Mouse (Mus musculus) E14TG2a.4 (cell line): ENCODE data around the gene Krtap13.

Experiments used
- CTCF ChIP-seq: conservative IDR thresholded peaks from 2 replicates; pipeline ENCODE4 v1.5.1; 2014; ENCODE audit warnings: low read length
- NANOG ChIP-seq: IDR thresholded peaks from 2 replicates; pipeline ENCODE4 v1.6.1; 2014; ENCODE audit warnings: borderline replicate concordance, low read length, mixed read lengths
- POU5F1 ChIP-seq: IDR thresholded peaks from 2 replicates; pipeline ENCODE4 v1.6.1; 2014; ENCODE audit warnings: low read length, borderline replicate concordance

DNA sequence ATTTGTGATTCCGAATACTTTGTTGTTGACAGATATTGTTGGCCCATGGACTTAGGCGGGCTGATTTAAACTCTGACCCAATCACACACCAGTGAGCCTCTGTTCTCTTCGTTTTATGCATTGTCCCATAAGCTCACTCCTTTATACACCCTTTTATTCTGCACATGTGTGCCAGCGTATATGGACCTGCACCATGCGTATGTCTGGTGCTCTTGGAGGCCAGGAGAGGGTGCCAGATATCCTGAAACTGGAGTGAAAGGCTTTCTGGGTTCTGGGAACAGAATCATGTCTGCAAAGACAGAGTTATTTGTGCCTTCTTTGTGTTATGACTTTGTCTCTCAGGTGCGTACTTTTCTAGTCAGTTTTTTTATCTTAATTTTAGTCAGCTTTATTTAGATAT lies 40.2 kb downstream of the Krtap13 start:
- TF ChIP-seq CTCF (peak; percentile 22; the same call in 1 of the 2 replicates), NANOG (no peak), POU5F1 (no peak)
